Mouse (Mus musculus) liver, adult 2 months (tissue): ENCODE measurements around the gene Fam107b.

Experiments used
- CTCF ChIP-seq: fragments of 200-500 bp; IDR thresholded peaks from 2 replicates; pipeline ENCODE4 v1.5.1; 2011; ENCODE audit warnings: low read depth, low read length, control low read depth
- POLR2A ChIP-seq: fragments of 200-500 bp; IDR thresholded peaks from 2 replicates; pipeline ENCODE4 v1.6.1; 2011; ENCODE audit warnings: low read length, control low read depth; ENCODE audit not compliant: insufficient read depth; ENCODE audit errors: extremely low read depth

DNA sequence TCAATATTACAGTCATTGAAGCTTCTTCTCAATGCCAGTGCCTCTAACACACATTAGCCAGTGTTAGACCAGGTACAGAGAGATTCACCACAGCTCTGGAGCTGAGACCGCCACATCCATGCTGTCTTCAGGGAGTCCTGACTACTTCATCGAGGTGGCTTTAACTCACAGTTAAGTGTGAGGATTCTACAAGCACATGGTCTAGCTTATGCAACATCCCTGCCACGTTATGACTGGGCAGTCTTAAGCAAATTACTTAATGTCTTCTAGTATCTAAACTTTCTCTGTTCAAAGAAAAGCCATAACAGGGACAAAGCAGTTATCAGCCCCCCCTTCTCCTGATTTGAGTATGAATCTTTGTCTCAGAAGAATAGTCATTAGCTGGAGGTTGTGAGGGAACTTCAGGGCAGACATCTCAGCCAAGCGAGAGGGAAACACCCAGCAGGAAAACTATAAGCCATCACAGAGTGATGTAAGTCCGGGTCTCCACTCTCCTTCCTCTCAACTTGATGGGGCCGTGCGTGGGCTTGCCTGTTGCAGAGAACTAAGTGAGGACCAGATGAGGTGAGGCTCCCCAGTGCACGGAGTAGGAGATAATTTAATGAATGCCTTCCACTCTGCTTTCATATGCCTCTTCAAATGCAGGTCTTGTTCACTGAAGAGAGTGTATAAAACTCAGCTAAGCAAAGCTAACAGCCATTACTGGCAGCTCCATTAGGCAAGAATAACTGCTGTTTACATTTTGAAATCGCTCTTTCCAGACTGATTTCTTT is 28.8 kb upstream of the Fam107b start:
- TF ChIP-seq CTCF (no peak), POLR2A (no peak)
